Mouse (Mus musculus) stomach, embryonic 16.5 days (tissue): ENCODE measurements around the gene Muc5b. TPM values are rescaled to one million over a fixed set of nuclear protein-coding genes. Genes with fewer than 3 reads are reported as not detected.

ENCODE experiments used
- ATAC-seq: fragments of 200-750 bp; cut with Nextera tagmentation; 2 replicates; pipeline ENCODE4 v1.8.0; 2017; ENCODE audit warnings: moderate number of reproducible peaks, moderate TSS enrichment; ENCODE audit not compliant: insufficient read depth, low FRiP score
- H3K27ac ChIP-seq: fragments of 300-500 bp; sonication (generic); 2 replicates; pipeline ENCODE4 v1.5.1; 2014; ENCODE audit warnings: low read length
- H3K27me3 ChIP-seq: fragments of 300-500 bp; sonication (generic); 2 replicates; pipeline ENCODE4 v1.6.1; 2014; ENCODE audit warnings: low read length, control low read depth, mixed read lengths; ENCODE audit not compliant: control insufficient read depth, insufficient read depth
- H3K36me3 ChIP-seq: fragments of 300-500 bp; sonication (generic); 2 replicates; pipeline ENCODE4 v1.6.1; 2014; ENCODE audit warnings: low read length; ENCODE audit not compliant: control insufficient read depth, insufficient read depth
- H3K4me1 ChIP-seq: fragments of 300-500 bp; sonication (generic); 2 replicates; pipeline ENCODE4 v1.6.1; 2014; ENCODE audit warnings: low read length, control low read depth, mixed read lengths; ENCODE audit not compliant: control insufficient read depth, insufficient read depth
- H3K4me2 ChIP-seq: fragments of 300-500 bp; sonication (generic); 2 replicates; pipeline ENCODE4 v1.6.1; 2014; ENCODE audit warnings: low read depth, low read length, mixed read lengths
- H3K4me3 ChIP-seq: fragments of 300-500 bp; sonication (generic); replicated peaks from 2 replicates; pipeline ENCODE4 v1.5.1; 2014; ENCODE audit warnings: mild to moderate bottlenecking, low read length
- H3K9ac ChIP-seq: fragments of 300-500 bp; sonication (generic); 2 replicates; pipeline ENCODE4 v1.6.1; 2014; ENCODE audit warnings: low read length
- H3K9me3 ChIP-seq: fragments of 300-500 bp; sonication (generic); replicated peaks from 2 replicates; pipeline ENCODE4 v1.6.1; 2016; ENCODE audit warnings: low read length, control low read depth; ENCODE audit not compliant: control insufficient read depth
- WGBS: fragments of 180-500 bp; shearing (Covaris S2); extraction: QIAGEN DNeasy Blood & Tissue Kit; methylation state at CpG from one replicate; pipeline ENCODE4 v1.1.7; 2014; 5-methylcytosine and 5-hydroxymethylcytosine counted together
- polyA plus RNA-seq: library from polyadenylated mRNA; unstranded; fragments of >200 nt; fragmentation: Nextera tagmentation; extraction: Ambion mirVana; gene quantifications from 2 replicates; pipeline ENCODE4 v1.2.1, GENCODE M21; 2015

The Muc5b gene
- polyA plus RNA-seq, 1 experiment from 2014 or later, result 1.2 TPM

GRCm38 (mm10) chr7:141870553-141870952 is 31.7 kb downstream of the Muc5b start:
- 83% methylated on average over 5 of the region's 5 CpGs for WGBS
- no peak overlapping the region for H3K4me3 ChIP-seq

GRCm38 (mm10) chr7:141874891-141875290 is 36.0 kb downstream of the Muc5b start:
- Histone ChIP-seq H3K4me3 (no peak overlapping the region), H3K27ac (no peak overlapping the region), H3K27me3 (no peaks in the 10 kb centered on the region), H3K4me2 (no peak overlapping the region), H3K9ac (no peak overlapping the region), H3K9me3 (no peaks in the 10 kb centered on the region), H3K4me1 (no peaks in the 10 kb centered on the region), H3K36me3 (peaks cover 4% of the 10 kb centered on the region; the same call in 1 of the 2 replicates)
- 88% methylated on average over 5 of the region's 5 CpGs for WGBS
- ATAC-seq, result no peak

More at GRCm38 (mm10) chr7:141870553-141870952, 31.7 kb downstream of the Muc5b start:
- Histone ChIP-seq H3K36me3 (peaks cover 4% of the 10 kb centered on the region; the same call in 1 of the 2 replicates), H3K9ac (no peak overlapping the region), H3K27me3 (no peaks in the 10 kb centered on the region), H3K4me2 (no peak overlapping the region), H3K27ac (no peak overlapping the region), H3K4me1 (no peaks in the 10 kb centered on the region), H3K9me3 (no peaks in the 10 kb centered on the region)
- no peak for ATAC-seq

GRCm38 (mm10) chr7:141878813-141879212 is 39.9 kb downstream of the Muc5b start:
- H3K27ac ChIP-seq, result no peak overlapping the region
- H3K4me3 ChIP-seq, result no peak overlapping the region
- H3K9ac ChIP-seq, result no peak overlapping the region
- no peak overlapping the region for H3K4me2 ChIP-seq
- H3K9me3 ChIP-seq, result no peaks in the 10 kb centered on the region
- WGBS, result 94% methylated on average over 2 of the region's 2 CpGs
- H3K36me3 ChIP-seq, result peaks cover 14% of the 10 kb centered on the region
- no peaks in the 10 kb centered on the region for H3K4me1 ChIP-seq
- H3K27me3 ChIP-seq, result no peaks in the 10 kb centered on the region
- no peak for ATAC-seq

GRCm38 (mm10) chr7:141892151-141892550 is 53.3 kb downstream of the Muc5b start:
- Histone ChIP-seq H3K27ac (no peak overlapping the region), H3K4me2 (no peak overlapping the region), H3K36me3 (peaks cover 29% of the 10 kb centered on the region; the same call in 1 of the 2 replicates), H3K9ac (no peak overlapping the region), H3K4me1 (no peaks in the 10 kb centered on the region), H3K9me3 (no peaks in the 10 kb centered on the region), H3K4me3 (no peak overlapping the region), H3K27me3 (no peaks in the 10 kb centered on the region)
- 94% methylated on average over 7 of the region's 7 CpGs for WGBS
- no peak for ATAC-seq

- Histone ChIP-seq H3K9me3 (no peaks in the 10 kb centered on the region; the same call in 1 of the 2 replicates), H3K9ac (peak overlapping the region; percentile 97), H3K27ac (peak overlapping the region; percentile 70), H3K4me3 (peak overlapping the region; percentile 79), H3K36me3 (no peaks in the 10 kb centered on the region), H3K27me3 (no peaks in the 10 kb centered on the region; the same call in 1 of the 2 replicates), H3K4me1 (peaks cover 16% of the 10 kb centered on the region), H3K4me2 (peak overlapping the region; percentile 96)
- under 1% methylated on average over 15 of the region's 16 CpGs for WGBS
- ATAC-seq, result peak; percentile 51; the same call in 1 of the 2 replicates
These were observed 63.0 kb downstream of the Muc5b start for GRCm38 (mm10) chr7:141901825-141902224.

- ATAC-seq, result peak; percentile 98
- peak overlapping the region; percentile 96 for H3K4me2 ChIP-seq
- H3K4me3 ChIP-seq, result peak overlapping the region; percentile 79
- H3K27me3 ChIP-seq, result no peaks in the 10 kb centered on the region; the same call in 1 of the 2 replicates
- WGBS, result 1% methylated on average over 44 of the region's 44 CpGs
- no peaks in the 10 kb centered on the region; the same call in 1 of the 2 replicates for H3K9me3 ChIP-seq
- H3K36me3 ChIP-seq, result no peaks in the 10 kb centered on the region
- H3K27ac ChIP-seq, result peak overlapping the region; percentile 70
- peak overlapping the region; percentile 97 for H3K9ac ChIP-seq
- peaks cover 16% of the 10 kb centered on the region for H3K4me1 ChIP-seq
These were observed 63.4 kb downstream of the Muc5b start for GRCm38 (mm10) chr7:141902269-141902729.

GRCm38 (mm10) chr7:141902791-141903190 is 63.9 kb downstream of the Muc5b start:
- Histone ChIP-seq H3K9ac (peak overlapping the region; percentile 73), H3K4me3 (peak overlapping the region; percentile 79), H3K36me3 (no peaks in the 10 kb centered on the region), H3K27me3 (no peaks in the 10 kb centered on the region; the same call in 1 of the 2 replicates), H3K9me3 (no peaks in the 10 kb centered on the region; the same call in 1 of the 2 replicates), H3K4me2 (peak overlapping the region; percentile 68), H3K4me1 (peaks cover 16% of the 10 kb centered on the region), H3K27ac (0 out of 2 replicates have a peak overlapping the region, but pooled peaks have one; percentile 48)
- 66% methylated on average over 4 of the region's 4 CpGs for WGBS
- no peak for ATAC-seq

- Histone ChIP-seq H3K4me1 (no peaks in the 10 kb centered on the region), H3K9ac (no peak overlapping the region), H3K36me3 (no peaks in the 10 kb centered on the region), H3K27ac (no peak overlapping the region), H3K27me3 (peaks cover 7% of the 10 kb centered on the region), H3K9me3 (no peaks in the 10 kb centered on the region; the same call in 1 of the 2 replicates), H3K4me3 (no peak overlapping the region), H3K4me2 (no peak overlapping the region)
- ATAC-seq, result no peak
- WGBS, result 75% methylated on average over 6 of the region's 6 CpGs
These were observed 69.7 kb downstream of the Muc5b start for GRCm38 (mm10) chr7:141908591-141908990.

- H3K27me3 ChIP-seq, result peaks cover 7% of the 10 kb centered on the region; the same call in 1 of the 2 replicates
- no peak overlapping the region for H3K4me2 ChIP-seq
- ATAC-seq, result no peak
- WGBS, result 53% methylated on average over 3 of the region's 3 CpGs
- H3K9me3 ChIP-seq, result no peaks in the 10 kb centered on the region
- no peak overlapping the region for H3K27ac ChIP-seq
- no peaks in the 10 kb centered on the region for H3K4me1 ChIP-seq
- H3K4me3 ChIP-seq, result no peak overlapping the region
- H3K9ac ChIP-seq, result no peak overlapping the region
- H3K36me3 ChIP-seq, result no peaks in the 10 kb centered on the region
These were observed 72.4 kb downstream of the Muc5b start for GRCm38 (mm10) chr7:141911305-141911704.
